Mouse (Mus musculus) E14TG2a.4 (cell line): ENCODE data around the gene Trak2.

Experiments
- H3K27me3 ChIP-seq: 2 replicates; pipeline ENCODE4 v1.6.1; 2014; ENCODE audit warnings: low read length, control low read depth; ENCODE audit not compliant: insufficient read depth
- H3K36me3 ChIP-seq: 2 replicates; pipeline ENCODE4 v1.6.1; 2014; ENCODE audit warnings: low read length, control low read depth; ENCODE audit not compliant: insufficient read depth
- H3K4me1 ChIP-seq: replicated peaks from 2 replicates; pipeline ENCODE4 v1.6.1; 2014; ENCODE audit warnings: low read depth, low read length, control low read depth
- H3K4me3 ChIP-seq: replicated peaks from 2 replicates; pipeline ENCODE4 v1.5.1; 2014; ENCODE audit warnings: mild to moderate bottlenecking, low read length
- H3K9me3 ChIP-seq: 2 replicates; pipeline ENCODE4 v1.6.1; 2014; ENCODE audit warnings: low read length, control low read depth
- CTCF ChIP-seq: conservative IDR thresholded peaks from 2 replicates; pipeline ENCODE4 v1.5.1; 2014; ENCODE audit warnings: low read length
- NANOG ChIP-seq: IDR thresholded peaks from 2 replicates; pipeline ENCODE4 v1.6.1; 2014; ENCODE audit warnings: borderline replicate concordance, low read length, mixed read lengths
- POU5F1 ChIP-seq: IDR thresholded peaks from 2 replicates; pipeline ENCODE4 v1.6.1; 2014; ENCODE audit warnings: low read length, borderline replicate concordance

Gene Trak2

DNA sequence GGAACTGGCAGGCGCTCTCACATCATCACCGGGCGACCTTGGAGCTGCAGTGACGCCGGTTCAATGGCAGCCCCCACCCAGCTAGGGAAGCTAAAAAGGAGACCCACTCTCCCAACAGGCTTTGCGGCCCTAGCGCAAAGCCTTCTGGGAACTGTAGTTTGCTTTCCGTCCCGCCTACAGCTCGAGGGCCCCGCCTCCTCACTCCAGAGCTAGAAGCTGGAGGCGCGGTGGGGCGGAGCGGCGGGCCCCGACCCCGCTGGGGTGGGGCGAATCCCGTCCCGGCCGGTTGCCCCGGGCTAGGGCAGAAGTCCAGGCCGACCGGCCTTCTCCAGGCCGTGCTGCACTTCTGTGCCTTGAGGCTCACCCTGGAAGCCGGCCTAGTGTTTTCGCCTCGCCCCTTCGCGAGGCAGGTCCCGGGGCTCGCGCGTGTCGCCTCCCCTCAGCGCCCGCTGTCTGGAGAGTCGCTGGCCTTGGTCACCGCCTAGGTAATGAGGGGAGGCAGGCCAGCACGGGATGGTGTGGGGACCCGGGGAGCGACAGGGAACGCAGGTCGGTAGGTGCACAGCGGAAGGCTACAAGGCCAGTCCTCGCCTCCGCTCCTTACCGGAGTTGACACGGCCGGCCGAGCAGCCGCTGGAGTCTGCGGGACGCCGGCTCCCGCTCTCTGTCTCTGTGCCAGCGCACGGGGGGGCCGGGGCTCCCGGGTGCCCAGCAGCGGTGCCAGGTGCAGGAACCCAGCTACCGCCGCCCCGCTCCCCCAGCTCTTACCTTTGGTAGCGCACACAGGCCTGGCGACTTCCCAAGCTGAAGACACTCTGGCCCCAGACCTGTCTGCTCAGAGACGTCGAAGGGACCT is at the start of gene Trak2, which contains the start of gene Stradb:
TSS of gene Trak2 (minus strand) at position 65 of the 856 bp plus-strand sequence.
TSS of gene Stradb (plus strand) at position 157 of the 856 bp plus-strand sequence.
- H3K27me3 ChIP-seq, result peaks cover 8% of the 10 kb centered on the region; the same call in 1 of the 2 replicates
- H3K4me1 ChIP-seq, result peaks cover 35% of the 10 kb centered on the region
- TF ChIP-seq NANOG (no peak), POU5F1 (no peak), CTCF (no peak)

DNA sequence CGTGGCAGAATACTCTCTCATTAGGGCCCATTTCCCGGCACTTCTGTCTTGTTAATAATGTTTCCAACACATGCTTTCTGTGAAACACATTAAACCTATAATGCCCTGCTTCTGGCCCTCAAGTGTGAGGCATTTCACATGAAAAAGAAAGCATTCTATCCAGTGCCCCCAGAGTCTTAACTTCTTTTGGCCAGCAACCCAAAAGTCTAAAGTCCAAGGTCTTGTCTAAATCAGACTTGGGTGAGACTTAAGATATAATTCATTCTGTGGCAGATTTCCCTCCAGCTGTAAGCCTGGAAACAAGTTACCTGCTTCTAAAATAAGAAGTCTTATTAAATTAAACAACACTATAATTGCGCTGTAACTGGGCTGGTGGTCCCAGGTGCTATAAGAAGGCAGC is 48.3 kb upstream of the Trak2 start:
- H3K27me3 ChIP-seq, result no peaks in the 10 kb centered on the region
- no peak overlapping the region for H3K4me3 ChIP-seq
- TF ChIP-seq NANOG, result no peak
- TF ChIP-seq CTCF, result no peak
- no peak for TF ChIP-seq POU5F1
- no peaks in the 10 kb centered on the region for H3K4me1 ChIP-seq
- no peaks in the 10 kb centered on the region for H3K9me3 ChIP-seq
- no peaks in the 10 kb centered on the region for H3K36me3 ChIP-seq

More for the DNA sequence above, at the start of gene Trak2, which contains the start of gene Stradb:
- H3K36me3 ChIP-seq, result 0 out of 2 replicates have a peak, but pooled peaks cover 7% of the 10 kb centered on the region
- no peaks in the 10 kb centered on the region for H3K9me3 ChIP-seq
- peak within 1 kb of the TSS; percentile 99 for H3K4me3 ChIP-seq

DNA sequence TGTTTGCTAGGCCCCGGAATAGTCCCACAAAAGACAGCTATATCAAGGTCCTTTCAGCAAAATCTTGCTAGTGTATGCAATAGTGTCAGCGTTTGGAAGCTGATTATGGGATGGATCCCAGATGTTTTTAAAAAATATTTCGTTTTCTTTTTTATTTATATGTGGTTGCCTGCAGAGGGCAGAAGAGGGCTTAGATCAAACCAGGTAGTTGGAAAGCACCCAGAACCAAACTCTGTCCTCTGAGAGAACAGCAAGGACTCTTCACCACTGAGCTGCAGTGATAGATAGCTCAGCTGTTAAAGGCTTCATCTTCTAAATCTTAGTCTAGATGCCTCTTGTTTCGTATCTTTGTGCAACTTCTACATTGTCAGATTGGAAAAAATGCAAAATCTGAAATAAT is 36.0 kb upstream of the Trak2 start:
- TF ChIP-seq NANOG (no peak), CTCF (no peak), POU5F1 (no peak)
- no peak overlapping the region for H3K4me3 ChIP-seq
- no peaks in the 10 kb centered on the region for H3K27me3 ChIP-seq
- H3K36me3 ChIP-seq, result no peaks in the 10 kb centered on the region
- H3K4me1 ChIP-seq, result no peaks in the 10 kb centered on the region
- H3K9me3 ChIP-seq, result no peaks in the 10 kb centered on the region

DNA sequence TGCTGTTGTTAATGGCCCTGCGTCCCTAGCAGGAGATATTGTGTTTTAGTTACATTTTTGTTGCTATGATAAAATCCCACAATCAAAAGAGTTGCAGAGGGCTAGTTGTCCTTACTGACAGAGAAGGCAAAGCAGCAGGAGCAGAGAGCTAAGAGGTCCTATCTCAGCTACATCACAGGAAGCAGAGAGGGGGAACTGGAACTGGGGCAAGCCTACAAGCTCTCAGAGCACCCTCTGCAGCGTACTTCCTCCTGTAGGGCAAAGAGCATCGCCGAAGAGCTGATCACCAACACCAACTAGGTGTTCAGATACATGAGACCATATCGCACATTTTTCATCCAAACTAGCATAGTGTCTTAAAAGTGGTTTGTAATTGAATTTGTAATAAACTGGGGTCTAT is 22.1 kb upstream of the Trak2 start:
- no peaks in the 10 kb centered on the region for H3K27me3 ChIP-seq
- H3K9me3 ChIP-seq, result no peaks in the 10 kb centered on the region
- TF ChIP-seq POU5F1 (no peak), CTCF (no peak), NANOG (no peak)
- H3K4me1 ChIP-seq, result peaks cover 6% of the 10 kb centered on the region; the same call in 1 of the 2 replicates
- no peak overlapping the region for H3K4me3 ChIP-seq
- no peaks in the 10 kb centered on the region for H3K36me3 ChIP-seq

DNA sequence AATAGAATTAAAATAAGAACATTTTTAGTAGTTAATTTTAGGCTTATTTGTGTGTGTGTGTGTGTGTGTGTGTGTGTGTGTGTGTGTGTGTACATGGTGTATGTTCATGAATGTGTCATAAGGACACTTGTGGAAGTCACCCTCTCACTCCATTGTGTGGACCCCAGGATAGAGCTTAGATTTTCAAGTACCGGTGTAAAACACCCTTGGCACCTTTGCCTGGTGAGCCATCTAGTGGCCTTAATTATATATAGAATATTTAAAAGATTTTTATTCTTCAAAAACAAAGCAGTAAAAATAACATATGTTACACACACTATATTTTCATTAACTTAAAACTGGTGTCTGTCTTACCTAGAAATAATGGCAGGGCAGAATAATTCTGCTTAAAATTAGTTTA is 20.5 kb upstream of the Trak2 start:
- TF ChIP-seq NANOG (no peak), POU5F1 (no peak), CTCF (no peak)
- no peak overlapping the region for H3K4me3 ChIP-seq
- H3K9me3 ChIP-seq, result no peaks in the 10 kb centered on the region
- H3K4me1 ChIP-seq, result peaks cover 6% of the 10 kb centered on the region; the same call in 1 of the 2 replicates
- no peaks in the 10 kb centered on the region for H3K27me3 ChIP-seq
- no peaks in the 10 kb centered on the region for H3K36me3 ChIP-seq

DNA sequence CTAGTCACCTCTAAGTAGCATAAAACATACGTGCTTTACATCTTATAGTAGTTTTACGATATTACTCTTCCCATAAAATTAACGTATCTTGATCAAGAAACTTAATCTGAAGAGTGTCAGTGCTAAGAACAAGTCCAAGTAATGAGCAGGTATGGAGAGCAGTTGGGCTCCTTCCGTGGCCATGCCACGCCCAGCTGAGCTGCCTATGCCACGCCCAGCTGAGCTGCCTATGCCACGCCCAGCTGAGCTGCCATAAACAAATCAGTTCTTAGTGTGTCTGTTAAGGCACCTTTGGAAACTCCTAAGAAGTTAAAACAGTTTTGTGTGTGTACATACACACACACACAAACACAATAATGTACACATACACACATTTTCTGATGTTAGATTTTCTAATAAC is 19.9 kb upstream of the Trak2 start:
- no peaks in the 10 kb centered on the region for H3K9me3 ChIP-seq
- H3K4me3 ChIP-seq, result no peak overlapping the region
- H3K27me3 ChIP-seq, result no peaks in the 10 kb centered on the region
- TF ChIP-seq CTCF (no peak), NANOG (no peak), POU5F1 (no peak)
- peaks cover 6% of the 10 kb centered on the region; the same call in 1 of the 2 replicates for H3K4me1 ChIP-seq
- H3K36me3 ChIP-seq, result no peaks in the 10 kb centered on the region

DNA sequence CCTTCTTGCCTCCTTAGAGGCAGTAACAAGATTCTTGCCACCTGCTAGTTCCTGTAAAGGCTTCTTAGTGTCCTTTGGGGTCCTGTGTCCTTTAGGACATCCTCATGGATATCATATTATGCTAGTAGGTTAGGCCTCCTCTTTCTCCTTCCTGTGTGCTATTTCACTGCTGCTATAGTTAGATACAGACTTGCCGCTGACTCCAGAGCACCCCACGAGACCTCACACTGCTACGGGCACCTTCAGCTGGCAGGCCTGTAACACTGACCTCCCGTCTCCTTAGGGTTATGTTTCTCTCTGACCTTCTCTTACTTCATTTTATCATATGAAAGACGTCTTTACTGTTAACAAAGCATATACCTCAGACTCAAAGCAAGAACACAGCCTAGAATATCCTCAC is 11.4 kb upstream of the Trak2 start:
- TF ChIP-seq CTCF, result no peak
- TF ChIP-seq NANOG, result no peak
- no peak for TF ChIP-seq POU5F1

DNA sequence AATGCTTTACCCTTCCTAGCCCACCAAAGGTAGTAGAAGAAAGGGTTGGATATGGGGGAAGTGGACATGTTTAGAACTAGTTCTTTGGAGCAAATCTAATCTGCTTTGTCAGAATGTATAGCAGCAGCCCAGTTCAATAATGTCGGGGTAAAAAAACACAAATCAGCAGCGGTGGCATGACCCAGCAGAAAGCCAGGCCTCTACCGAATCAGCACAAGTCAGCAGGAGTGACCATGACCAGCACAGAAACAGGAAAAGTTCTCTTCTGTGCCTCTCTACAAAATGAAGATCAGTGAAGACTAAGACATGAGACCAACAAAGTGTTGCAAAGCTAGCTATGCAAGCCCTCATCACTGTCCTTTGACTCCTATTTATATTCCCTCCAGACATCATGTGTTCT is 9.0 kb upstream of the Trak2 start:
- no peak for TF ChIP-seq CTCF
- Histone ChIP-seq H3K4me1 (no peaks in the 10 kb centered on the region), H3K9me3 (no peaks in the 10 kb centered on the region), H3K27me3 (no peaks in the 10 kb centered on the region), H3K4me3 (no peak overlapping the region), H3K36me3 (no peaks in the 10 kb centered on the region)

More for the DNA sequence above, 11.4 kb upstream of the Trak2 start:
- no peak overlapping the region for H3K4me3 ChIP-seq
- no peaks in the 10 kb centered on the region for H3K36me3 ChIP-seq
- H3K27me3 ChIP-seq, result no peaks in the 10 kb centered on the region
- no peaks in the 10 kb centered on the region for H3K4me1 ChIP-seq
- H3K9me3 ChIP-seq, result no peaks in the 10 kb centered on the region
